Mouse (Mus musculus) gastrocnemius, postnatal 25 days (tissue): Measurements from ENCODE around the gene Dlgap3. TPM values are rescaled to one million over a fixed set of nuclear protein-coding genes. Genes with fewer than 3 reads are reported as not detected.

Source experiments
- DNase-seq: peaks from one replicate; pipeline ENCODE4 v3.0.0; 2022
- total RNA-seq, 2 experiments: library from RNA; stranded (reverse); gene quantifications; 1 replicate in 1 of 2; 2 replicates in 1 of 2; pipeline ENCODE4 v1.2.3; 2021

Dlgap3 gene
- total RNA-seq, 2 experiments from 2014 or later: 0.08 TPM; not detected in 1

GRCm38 (mm10) chr4:127174900-127175278 is 5.9 kb downstream of the Dlgap3 start:
- no peak for DNase-seq

DNA sequence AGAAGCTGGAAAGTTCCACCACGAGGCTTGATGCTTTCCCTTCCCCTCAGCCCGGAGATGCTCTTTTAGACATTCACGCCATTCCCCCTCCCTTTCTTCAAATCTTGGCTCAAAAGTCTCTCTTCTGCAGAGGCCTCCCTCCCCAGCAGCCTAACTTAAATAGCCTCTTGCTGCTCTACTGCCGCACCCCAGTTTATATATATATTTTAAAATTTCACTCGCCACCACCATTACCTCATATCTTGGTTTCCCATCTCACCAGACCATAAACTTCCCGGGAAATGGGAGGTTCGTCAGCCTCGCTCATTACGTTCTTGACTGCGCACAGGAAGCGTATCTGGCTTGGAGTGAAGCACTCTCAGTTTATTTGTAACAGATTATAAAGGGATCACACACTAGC is 9.0 kb downstream of the Dlgap3 start:
- no peak for DNase-seq

GRCm38 (mm10) chr4:127178671-127179070 is 9.7 kb downstream of the Dlgap3 start:
- DNase-seq: no peak

- no peak for DNase-seq
Measured at GRCm38 (mm10) chr4:127179469-127180449, 10.8 kb downstream of the Dlgap3 start.

DNA sequence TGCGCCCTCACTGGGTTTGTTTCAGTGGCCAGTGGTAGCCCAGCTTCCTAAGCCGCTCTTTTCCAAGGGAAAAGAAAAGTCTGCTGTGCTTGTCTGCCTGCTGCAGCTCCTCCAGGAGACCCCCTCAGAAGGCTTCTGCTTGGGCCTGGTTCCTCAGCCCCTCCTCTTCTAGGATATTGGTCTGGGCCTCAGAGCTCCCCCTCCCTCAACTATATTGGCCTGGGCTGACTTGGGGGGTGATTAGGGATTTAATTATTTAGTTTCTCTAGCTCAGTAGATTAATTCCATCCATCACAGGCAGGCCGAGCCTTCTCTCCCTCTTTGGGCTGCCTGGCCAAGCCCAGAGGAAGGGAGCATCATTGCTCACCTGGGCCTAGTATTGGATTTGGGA is 11.4 kb downstream of the Dlgap3 start:
- DNase-seq: no peak

- DNase-seq: no peak
Measured at GRCm38 (mm10) chr4:127181010-127181409, 12.0 kb downstream of the Dlgap3 start.

- no peak for DNase-seq
Measured at GRCm38 (mm10) chr4:127183867-127184266, 14.9 kb downstream of the Dlgap3 start.

- DNase-seq: no peak
Measured at GRCm38 (mm10) chr4:127190921-127191320, 21.9 kb downstream of the Dlgap3 start.

GRCm38 (mm10) chr4:127192704-127193103 is 23.7 kb downstream of the Dlgap3 start:
- no peak for DNase-seq

DNA sequence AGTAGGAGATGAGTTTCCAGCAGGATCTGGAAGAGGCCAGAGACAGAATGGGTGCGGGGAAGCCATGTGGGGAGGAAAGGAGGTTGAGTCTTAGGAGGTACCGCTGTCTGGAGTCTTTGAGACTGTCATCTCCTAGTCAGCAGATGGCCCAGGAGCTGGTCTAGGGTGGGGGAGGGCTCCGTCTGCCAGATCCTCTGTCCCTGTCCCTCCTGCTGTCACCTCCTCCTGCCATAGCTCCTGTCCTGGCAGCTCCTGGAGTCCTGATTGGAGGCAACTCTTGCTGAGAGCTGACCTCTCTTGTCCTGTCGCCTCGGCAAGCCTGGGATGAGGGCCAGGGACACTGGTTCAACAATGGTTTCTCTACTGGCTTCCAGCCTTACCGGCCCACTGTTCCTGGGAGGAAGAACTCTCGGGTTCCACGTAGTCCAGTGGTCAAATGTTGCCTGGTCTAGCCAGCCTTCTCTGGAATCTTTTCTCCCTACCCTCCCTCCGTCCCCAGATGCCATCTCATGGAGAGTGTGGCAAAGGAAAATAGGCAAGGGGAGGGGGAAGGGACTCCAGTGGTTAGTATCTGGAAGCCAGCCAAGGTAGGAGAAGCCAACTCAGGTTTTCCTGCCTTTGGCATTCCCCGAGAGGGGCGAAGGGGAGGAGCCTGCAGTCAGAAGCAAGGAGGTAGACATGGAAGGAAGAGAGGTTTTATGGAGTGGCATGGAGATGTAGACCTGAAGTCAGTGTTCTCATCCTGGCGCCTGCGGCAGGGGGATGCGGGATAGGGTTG is 24.6 kb downstream of the Dlgap3 start:
- DNase-seq: no peak

- DNase-seq: no peak
Measured at GRCm38 (mm10) chr4:127194477-127195269, 25.7 kb downstream of the Dlgap3 start.

DNA sequence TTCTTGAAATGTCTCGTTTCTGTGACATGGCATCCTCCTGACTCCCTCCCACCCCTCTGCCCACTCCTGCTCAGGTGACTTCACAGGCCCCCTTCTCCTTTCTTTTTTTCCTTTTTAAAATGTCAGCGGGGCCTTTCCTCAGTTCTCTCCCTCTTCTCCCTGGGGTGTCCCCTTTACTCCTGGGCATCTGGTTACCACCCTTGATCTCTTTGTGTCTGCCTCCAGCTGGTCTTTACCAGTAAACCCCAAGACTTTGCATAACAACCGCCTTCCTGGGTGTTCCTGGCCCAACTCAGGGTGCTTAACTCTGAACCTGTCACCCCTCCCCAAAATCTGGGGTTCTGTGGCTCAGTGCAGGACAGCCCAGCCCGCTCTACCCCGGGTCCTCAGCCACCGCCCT is 29.6 kb downstream of the Dlgap3 start:
- no peak for DNase-seq

DNA sequence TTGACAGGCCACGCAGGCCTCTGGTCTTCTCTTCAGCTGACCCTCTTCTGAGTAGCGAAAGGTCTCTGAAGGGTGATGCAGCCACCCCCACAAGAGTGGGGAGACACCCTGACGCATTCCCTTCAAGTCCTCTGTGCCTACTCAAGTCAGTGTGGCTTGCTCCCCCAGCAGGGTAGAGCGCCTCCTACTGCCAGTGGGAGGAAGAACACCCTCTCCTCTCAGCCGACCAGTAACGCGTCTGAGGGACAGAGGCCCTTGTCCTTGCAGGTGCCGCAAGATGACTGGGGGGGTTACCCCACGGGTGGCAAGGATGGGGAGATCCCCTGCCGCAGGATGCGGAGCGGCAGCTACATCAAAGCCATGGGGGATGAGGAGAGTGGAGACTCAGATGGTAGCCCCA is 30.4 kb downstream of the Dlgap3 start:
- no peak for DNase-seq

GRCm38 (mm10) chr4:127200164-127200722 is 31.2 kb downstream of the Dlgap3 start:
- no peak for DNase-seq

DNA sequence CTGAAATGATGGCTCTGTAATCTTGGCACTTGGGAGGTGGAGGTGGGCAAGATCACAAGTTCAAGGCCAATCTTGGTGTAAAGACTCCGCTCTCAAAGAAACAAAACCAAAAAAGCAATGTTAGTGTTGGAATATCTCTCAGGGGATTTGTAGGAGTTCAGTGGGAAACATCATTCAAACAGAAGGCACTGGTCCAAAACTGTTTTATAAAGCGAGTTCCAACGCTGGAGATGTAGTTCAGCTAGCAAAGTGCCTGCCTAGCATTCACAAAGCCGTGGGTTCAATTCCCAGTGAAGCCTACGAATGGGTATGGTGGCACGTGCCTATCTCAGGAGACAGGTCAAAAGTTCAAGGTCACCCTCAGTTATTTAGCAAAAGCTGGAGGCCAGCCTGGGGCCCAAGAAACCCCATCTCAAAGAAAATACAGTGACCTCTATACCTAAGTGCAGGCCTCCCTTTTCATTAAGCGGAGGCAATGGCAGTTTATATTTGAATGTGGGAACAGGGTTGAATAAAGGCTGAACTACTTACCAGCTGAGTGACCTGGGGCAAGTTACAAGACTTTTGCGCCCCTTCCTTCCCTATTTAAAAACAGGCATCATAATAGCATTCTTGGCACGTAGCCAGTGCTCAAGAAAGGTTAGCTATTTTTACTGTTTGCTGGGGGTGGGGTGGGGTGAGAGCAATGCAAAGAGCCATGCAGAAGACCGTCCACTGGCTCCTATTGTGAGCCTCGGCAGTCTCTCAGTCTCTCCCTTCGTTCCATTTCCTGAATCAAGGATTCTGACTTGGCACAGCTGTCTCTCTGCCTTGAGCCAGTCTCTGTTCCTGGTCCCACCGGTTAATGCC is 32.0 kb downstream of the Dlgap3 start:
- DNase-seq: no peak

DNA sequence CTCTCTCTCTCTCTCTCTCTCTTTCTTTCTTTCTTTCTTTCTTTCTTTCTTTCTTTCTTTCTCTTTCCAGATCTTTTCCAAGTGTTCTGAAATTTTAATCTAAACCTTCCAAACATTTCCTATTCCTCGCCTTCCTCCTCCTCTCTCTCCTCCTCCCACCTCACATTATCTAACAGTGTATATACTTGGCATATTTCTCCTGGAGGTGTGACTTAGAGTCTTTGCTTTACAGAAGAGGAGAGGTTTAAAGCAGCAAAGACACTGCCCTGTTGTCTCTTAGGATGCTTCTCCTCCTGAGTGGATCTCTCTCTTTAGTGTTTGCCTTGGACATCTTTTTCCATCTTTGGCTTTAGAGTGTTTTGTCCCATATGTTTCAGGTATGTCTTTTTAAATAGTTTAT is 34.1 kb downstream of the Dlgap3 start:
- DNase-seq: no peak

GRCm38 (mm10) chr4:127211318-127211717 is 42.3 kb downstream of the Dlgap3 start:
- DNase-seq: no peak

DNA sequence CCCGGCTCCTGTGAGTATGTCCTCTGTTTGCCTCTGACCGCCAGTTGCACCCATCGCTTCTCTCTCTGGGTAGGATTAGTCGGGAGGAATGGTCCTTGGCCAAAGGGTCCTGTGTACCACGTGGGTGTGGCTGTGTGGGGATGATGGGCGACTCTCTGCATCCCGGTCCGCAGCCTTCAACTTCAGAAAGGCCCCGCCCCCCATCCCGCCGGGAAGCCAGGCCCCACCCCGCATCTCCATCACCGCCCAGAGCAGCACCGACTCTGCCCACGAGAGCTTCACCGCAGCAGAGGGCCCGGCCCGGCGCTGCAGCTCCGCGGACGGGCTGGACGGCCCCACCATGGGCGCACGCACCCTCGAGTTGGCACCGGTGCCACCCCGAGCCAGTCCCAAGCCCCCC is 45.5 kb downstream of the Dlgap3 start:
- DNase-seq: no peak

- no peak for DNase-seq
Measured at GRCm38 (mm10) chr4:127215103-127215502, 46.1 kb downstream of the Dlgap3 start.

- DNase-seq: no peak
Measured at GRCm38 (mm10) chr4:127215799-127216198, 46.8 kb downstream of the Dlgap3 start.

DNA sequence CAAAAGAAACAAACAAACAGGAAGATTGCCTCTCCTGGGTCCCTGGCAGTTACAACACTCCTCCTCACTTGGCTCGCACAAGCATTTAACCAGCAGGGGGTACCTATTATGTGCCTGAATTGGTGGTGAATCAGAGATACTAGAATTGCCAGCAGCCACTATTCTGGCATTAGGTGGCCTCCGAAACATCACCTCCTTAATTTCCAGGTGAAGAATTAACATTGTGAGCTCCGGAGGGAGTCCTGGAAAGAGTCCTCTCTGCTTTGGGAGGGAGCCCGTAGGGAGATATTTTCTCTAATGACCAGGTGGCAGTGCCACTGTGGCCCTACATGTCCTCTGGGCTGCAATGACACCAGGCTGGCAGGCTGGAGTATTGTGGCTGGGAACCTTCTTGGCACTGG is 47.2 kb downstream of the Dlgap3 start:
- DNase-seq: no peak
